Mouse (Mus musculus) forebrain, embryonic 16.5 days (tissue): Measurements from ENCODE around the gene Bri3. TPM values are rescaled to one million over a fixed set of nuclear protein-coding genes. Genes with fewer than 3 reads are reported as not detected.

Experiments used
- ATAC-seq: fragments of 200-750 bp; cut with Nextera tagmentation; 2 replicates; pipeline ENCODE4 v1.8.0; 2017; ENCODE audit warnings: mild to moderate bottlenecking, moderate library complexity
- H3K27ac ChIP-seq: fragments of 300-500 bp; sonication (generic); 2 replicates; pipeline ENCODE4 v1.5.1; 2014; ENCODE audit warnings: low read length, control low read depth
- H3K27me3 ChIP-seq: fragments of 300-500 bp; sonication (generic); replicated peaks from 2 replicates; pipeline ENCODE4 v1.6.1; 2014; ENCODE audit warnings: low read length; ENCODE audit not compliant: control insufficient read depth, insufficient read depth
- H3K36me3 ChIP-seq: fragments of 300-500 bp; sonication (generic); 2 replicates; pipeline ENCODE4 v1.6.1; 2014; ENCODE audit not compliant: control insufficient read depth, insufficient read depth
- H3K4me1 ChIP-seq: fragments of 300-500 bp; sonication (generic); replicated peaks from 2 replicates; pipeline ENCODE4 v1.6.1; 2014; ENCODE audit warnings: low read length; ENCODE audit not compliant: control insufficient read depth, insufficient read depth
- H3K4me2 ChIP-seq: fragments of 300-500 bp; sonication (generic); 2 replicates; pipeline ENCODE4 v1.6.1; 2014; ENCODE audit warnings: mild to moderate bottlenecking, low read length, control low read depth
- H3K4me3 ChIP-seq: fragments of 300-500 bp; sonication (generic); replicated peaks from 2 replicates; pipeline ENCODE4 v1.5.1; 2014; ENCODE audit warnings: mild to moderate bottlenecking, low read length, control low read depth
- H3K9ac ChIP-seq: fragments of 300-500 bp; sonication (generic); replicated peaks from 2 replicates; pipeline ENCODE4 v1.6.1; 2014; ENCODE audit warnings: low read depth, low read length, control low read depth
- H3K9me3 ChIP-seq: fragments of 300-500 bp; sonication (generic); 2 replicates; pipeline ENCODE4 v1.6.1; 2016; ENCODE audit warnings: low read length; ENCODE audit not compliant: control insufficient read depth
- WGBS: fragments of 180-500 bp; shearing (Covaris S2); extraction: QIAGEN DNeasy Blood & Tissue Kit; methylation state at CpG from one replicate; pipeline ENCODE4 v1.1.7; 2014; 5-methylcytosine and 5-hydroxymethylcytosine counted together
- polyA plus RNA-seq: library from polyadenylated mRNA; unstranded; fragments of >200 nt; fragmentation: Nextera tagmentation; extraction: Ambion mirVana; gene quantifications from 2 replicates; pipeline ENCODE4 v1.2.1, GENCODE M21; 2015

Gene Bri3
- polyA plus RNA-seq, 1 experiment from 2014 or later: 98.0 TPM

DNA sequence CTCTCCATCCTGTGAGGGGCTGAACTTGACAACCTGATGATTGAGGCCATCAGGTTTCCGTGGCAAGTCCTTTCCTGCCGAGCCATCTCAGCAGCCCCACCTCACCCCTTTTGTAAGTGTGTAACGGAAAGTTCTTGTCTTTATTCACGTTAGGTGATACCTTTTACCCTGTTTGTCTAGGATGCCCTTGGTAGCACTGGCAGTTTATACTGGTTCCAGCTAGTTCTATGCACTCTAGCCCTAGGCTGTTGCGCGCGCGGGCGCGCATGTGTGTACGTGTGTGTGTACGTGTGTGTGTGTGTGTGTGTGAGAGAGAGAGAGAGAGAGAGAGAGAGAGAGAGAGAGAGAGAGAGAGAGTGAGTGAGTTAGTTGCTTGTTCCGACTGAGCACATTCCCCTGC, 19.3 kb downstream of the Bri3 start:
- no peaks in the 10 kb centered on the region for H3K27me3 ChIP-seq
- H3K9ac ChIP-seq: no peak overlapping the region
- no peaks in the 10 kb centered on the region for H3K9me3 ChIP-seq
- peaks cover 4% of the 10 kb centered on the region; the same call in 1 of the 2 replicates for H3K36me3 ChIP-seq
- 84% methylated on average over 13 of the region's 13 CpGs for WGBS
- H3K4me2 ChIP-seq: no peak overlapping the region
- H3K4me1 ChIP-seq: peaks cover 17% of the 10 kb centered on the region
- H3K4me3 ChIP-seq: no peak overlapping the region
- no peak for ATAC-seq
- no peak overlapping the region for H3K27ac ChIP-seq

DNA sequence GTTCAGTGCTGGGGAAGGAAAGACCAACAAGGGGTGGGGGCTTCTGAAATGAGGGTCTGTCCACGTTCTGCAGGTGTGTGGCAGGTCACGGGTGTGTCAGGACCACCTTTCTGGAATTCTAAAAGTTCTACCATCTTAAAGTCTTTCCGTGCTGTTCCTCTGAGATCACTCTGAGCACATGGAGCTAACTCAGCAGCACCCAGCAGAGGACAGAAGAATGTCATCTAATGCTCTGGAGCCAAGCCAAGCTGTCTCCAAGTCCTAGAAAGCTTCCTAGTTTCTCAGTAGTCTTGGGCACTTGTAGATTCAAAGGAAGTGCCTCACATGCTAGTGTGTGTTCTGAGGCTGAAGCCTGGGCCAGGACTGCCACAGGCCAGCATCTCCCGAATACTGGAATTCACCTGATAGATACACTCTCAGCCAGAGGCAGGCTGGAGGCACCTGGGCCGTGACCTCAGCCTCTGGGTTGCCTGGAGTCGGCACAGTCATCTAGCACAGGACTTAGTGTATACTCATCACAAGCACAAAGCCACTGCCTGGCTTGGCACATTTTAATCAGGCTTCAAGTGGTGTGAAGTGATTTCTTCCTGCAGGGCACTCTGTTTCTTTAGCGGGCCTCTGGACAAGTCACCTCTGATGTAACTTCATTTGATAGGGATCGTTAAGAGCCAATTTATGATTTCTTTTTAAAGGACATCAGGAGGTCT, 23.5 kb downstream of the Bri3 start:
- H3K27me3 ChIP-seq: no peaks in the 10 kb centered on the region
- H3K27ac ChIP-seq: no peak overlapping the region
- WGBS: 66% methylated on average over 8 of the region's 8 CpGs
- H3K4me1 ChIP-seq: 0 out of 2 replicates have a peak, but pooled peaks cover 2% of the 10 kb centered on the region
- no peak overlapping the region for H3K9ac ChIP-seq
- no peak overlapping the region for H3K4me3 ChIP-seq
- no peak overlapping the region for H3K4me2 ChIP-seq
- peaks cover 4% of the 10 kb centered on the region; the same call in 1 of the 2 replicates for H3K36me3 ChIP-seq
- no peak for ATAC-seq
- no peaks in the 10 kb centered on the region for H3K9me3 ChIP-seq

DNA sequence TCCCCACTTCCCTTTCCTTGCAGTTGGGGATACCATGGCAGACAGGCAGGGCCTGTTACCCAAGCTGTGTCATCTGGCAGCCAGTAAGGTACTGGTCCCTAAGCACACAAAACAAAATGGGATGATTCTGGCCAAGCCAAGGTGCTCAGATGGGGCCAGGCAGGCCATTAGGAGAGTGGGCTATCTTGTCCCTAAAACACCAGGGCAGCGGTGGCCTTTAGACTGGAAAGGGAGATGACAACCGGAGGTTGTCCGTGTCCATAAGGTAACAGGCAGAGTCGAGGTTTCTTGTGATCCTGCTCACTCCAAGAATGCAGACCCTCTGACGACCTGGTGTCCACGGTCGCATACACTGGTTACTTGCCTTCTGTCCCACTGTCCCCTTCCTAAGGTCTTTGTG, 25.7 kb downstream of the Bri3 start:
- ATAC-seq: no peak

DNA sequence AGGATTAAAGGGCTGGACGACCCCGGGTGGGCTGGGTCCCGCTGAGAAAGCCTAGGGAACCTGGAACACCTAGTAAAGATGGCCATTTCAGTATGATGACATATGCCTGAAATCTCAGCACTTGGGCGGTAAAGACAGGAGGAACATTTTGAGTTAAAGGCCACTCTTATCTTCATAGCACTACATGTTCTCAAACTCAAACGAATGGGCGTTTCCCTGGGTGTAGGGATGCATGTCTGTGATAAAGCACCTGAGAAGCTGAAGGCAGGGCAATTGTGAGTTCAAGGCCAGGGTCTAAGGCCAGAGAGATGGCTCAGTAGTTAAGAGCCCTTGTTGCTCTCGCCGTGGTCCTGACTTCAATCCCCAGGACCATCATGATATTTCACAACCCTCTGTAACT, 26.2 kb downstream of the Bri3 start:
- Histone ChIP-seq H3K4me3 (no peak overlapping the region), H3K4me2 (no peak overlapping the region), H3K9ac (no peak overlapping the region), H3K36me3 (no peaks in the 10 kb centered on the region; the same call in 1 of the 2 replicates), H3K4me1 (no peaks in the 10 kb centered on the region), H3K9me3 (no peaks in the 10 kb centered on the region), H3K27ac (no peak overlapping the region), H3K27me3 (no peaks in the 10 kb centered on the region)
- 95% methylated on average over 8 of the region's 8 CpGs for WGBS
- no peak for ATAC-seq

More for the DNA sequence above, 25.7 kb downstream of the Bri3 start:
- no peak overlapping the region for H3K9ac ChIP-seq
- no peaks in the 10 kb centered on the region for H3K9me3 ChIP-seq
- H3K27ac ChIP-seq: no peak overlapping the region
- H3K27me3 ChIP-seq: no peaks in the 10 kb centered on the region
- no peak overlapping the region for H3K4me2 ChIP-seq
- H3K4me1 ChIP-seq: no peaks in the 10 kb centered on the region
- H3K36me3 ChIP-seq: no peaks in the 10 kb centered on the region; the same call in 1 of the 2 replicates
- 89% methylated on average over 7 of the region's 7 CpGs for WGBS
- H3K4me3 ChIP-seq: no peak overlapping the region

DNA sequence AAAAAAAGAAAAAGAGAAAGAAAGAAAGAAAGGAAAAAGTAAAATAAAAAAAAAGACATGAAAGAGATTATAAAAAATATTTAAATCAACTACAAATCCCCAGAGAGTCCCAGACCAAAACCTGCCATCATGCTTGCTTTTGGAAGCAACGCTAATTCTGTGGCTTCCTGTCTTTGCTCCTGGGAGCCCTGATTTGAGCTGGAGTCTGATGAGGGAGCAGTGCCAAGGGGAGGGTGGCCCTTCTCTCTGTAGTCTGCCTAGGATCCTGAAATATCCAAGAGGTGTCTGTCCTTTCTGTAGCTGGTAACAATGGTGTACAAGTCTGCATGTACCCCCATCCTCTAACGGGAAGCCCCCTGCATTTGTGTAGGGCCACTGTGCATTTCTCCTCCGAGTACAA, 26.9 kb downstream of the Bri3 start:
- no peaks in the 10 kb centered on the region for H3K9me3 ChIP-seq
- WGBS: 86% methylated on average over 3 of the region's 3 CpGs
- no peak overlapping the region for H3K27ac ChIP-seq
- no peaks in the 10 kb centered on the region; the same call in 1 of the 2 replicates for H3K36me3 ChIP-seq
- no peak overlapping the region for H3K4me3 ChIP-seq
- H3K27me3 ChIP-seq: no peaks in the 10 kb centered on the region
- no peak for ATAC-seq
- H3K4me1 ChIP-seq: no peaks in the 10 kb centered on the region
- H3K4me2 ChIP-seq: no peak overlapping the region
- no peak overlapping the region for H3K9ac ChIP-seq

DNA sequence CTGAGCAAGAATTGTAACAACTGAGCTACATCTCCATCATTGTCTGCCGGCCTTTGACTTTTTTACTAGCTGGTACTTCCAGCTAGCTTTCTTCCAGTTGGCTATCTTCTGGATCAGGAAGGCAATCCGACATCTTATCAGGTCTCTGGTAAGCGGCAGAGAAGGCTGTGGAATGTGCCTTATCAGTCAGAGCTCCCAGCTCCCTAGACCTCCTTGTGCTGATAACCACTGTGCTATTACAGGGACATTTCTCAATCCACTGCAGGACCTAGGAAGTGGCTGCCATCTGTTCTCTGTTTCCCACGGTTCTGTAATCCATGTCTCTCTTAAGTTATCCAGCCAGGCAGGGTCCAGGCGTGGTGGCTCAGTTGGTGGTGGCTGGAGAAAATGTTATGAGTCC, 27.5 kb downstream of the Bri3 start:
- 84% methylated on average over 5 of the region's 5 CpGs for WGBS
- H3K4me3 ChIP-seq: no peak overlapping the region
- H3K27me3 ChIP-seq: no peaks in the 10 kb centered on the region
- no peak for ATAC-seq
- H3K9ac ChIP-seq: no peak overlapping the region
- no peaks in the 10 kb centered on the region for H3K4me1 ChIP-seq
- no peaks in the 10 kb centered on the region for H3K36me3 ChIP-seq
- H3K4me2 ChIP-seq: no peak overlapping the region
- H3K27ac ChIP-seq: no peak overlapping the region
- H3K9me3 ChIP-seq: no peaks in the 10 kb centered on the region

DNA sequence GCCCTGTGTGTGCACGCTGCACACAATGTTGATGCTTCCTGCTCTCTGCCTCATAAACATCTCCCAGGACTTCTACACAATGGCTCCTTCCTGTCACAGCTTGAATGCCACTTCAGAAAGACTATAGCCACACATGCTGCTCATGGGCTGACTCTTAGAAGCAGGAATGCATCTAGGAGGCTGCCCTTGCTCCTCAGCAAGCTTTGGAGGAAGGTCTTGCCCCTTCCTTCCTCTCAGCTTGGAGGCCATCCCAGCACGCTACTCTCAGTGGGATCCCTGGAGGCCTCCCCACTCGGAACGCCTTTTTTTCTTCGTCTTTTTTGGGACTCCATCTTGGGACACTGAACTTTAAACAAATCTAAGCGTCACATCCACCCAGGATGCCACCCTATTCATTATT, 30.7 kb downstream of the Bri3 start:
- Histone ChIP-seq H3K4me1 (no peaks in the 10 kb centered on the region), H3K4me3 (no peak overlapping the region), H3K9ac (no peak overlapping the region), H3K9me3 (no peaks in the 10 kb centered on the region), H3K27ac (no peak overlapping the region), H3K36me3 (no peaks in the 10 kb centered on the region), H3K27me3 (no peaks in the 10 kb centered on the region), H3K4me2 (no peak overlapping the region)
- 46% methylated on average over 6 of the region's 6 CpGs for WGBS
- ATAC-seq: no peak

DNA sequence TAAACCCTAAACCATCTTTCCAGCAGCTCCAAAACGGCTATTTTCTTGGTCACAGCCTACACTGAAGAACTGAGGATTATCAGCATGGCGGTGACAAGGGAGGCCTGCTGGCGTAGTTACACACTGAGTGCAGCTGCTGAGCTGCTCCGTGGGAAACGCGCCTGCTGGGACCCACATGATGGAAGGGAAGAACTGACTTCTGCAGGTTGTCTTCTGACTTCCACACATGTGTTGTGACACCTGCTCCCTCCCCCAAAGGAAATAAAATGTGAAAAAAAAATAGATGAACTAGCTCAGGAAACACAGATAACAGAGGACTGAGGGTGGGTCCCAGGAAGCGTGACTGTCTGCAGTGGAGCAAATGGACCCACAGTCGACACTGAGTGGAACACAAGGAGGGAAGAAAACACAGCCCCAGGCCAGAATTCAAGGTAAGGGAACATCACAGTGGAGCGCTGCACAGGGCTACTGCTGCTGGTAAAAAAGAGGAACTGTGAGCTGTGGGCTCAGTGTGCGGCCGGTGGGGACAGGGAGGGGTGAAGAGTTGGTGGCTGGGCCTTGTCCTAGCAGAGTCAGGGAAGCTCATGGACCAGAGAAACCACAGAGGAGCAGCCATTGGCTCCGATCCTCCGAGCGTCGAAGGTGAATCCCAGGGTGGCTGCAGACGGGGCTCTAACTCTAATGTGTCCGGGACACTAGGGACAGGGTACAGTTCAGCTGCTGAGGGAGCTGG, 32.8 kb downstream of the Bri3 start:
- no peak for ATAC-seq
- WGBS: 91% methylated on average over 17 of the region's 17 CpGs
- Histone ChIP-seq H3K4me2 (no peak overlapping the region), H3K4me1 (no peaks in the 10 kb centered on the region), H3K36me3 (no peaks in the 10 kb centered on the region), H3K27ac (no peak overlapping the region), H3K27me3 (no peaks in the 10 kb centered on the region), H3K9ac (no peak overlapping the region), H3K4me3 (no peak overlapping the region), H3K9me3 (no peaks in the 10 kb centered on the region)

DNA sequence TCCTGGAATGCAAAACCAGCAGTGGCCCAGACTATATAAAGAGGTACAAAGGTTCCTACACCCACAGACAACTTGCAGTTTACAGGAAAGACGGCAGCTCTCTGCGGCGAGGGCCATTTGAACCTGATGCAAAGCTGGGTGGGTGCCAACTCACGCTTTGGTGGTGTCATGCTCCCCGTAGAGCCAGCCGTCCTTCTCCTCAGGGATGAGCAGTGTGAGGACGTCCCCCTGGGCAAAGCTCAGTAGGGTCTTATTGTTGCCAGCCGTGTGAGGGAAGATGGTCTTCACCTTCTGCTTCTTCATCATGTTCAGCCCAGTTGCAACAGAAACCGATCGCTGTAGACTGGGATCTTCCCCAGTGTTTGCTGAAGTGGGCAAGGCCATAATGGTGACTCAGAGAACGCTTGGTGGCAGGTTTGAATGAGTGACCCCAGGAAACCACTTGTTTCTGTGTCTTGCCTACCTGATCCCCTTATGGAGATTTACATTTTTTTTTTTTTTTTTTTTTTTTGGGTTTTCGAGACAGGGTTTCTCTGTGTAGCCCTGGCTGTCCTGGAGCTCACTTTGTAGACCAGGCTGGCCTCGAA, 34.2 kb downstream of the Bri3 start:
- WGBS: 80% methylated on average over 11 of the region's 13 CpGs
- no peak for ATAC-seq
- no peaks in the 10 kb centered on the region for H3K4me1 ChIP-seq
- no peak overlapping the region for H3K9ac ChIP-seq
- no peak overlapping the region for H3K4me3 ChIP-seq
- H3K27me3 ChIP-seq: no peaks in the 10 kb centered on the region
- no peak overlapping the region for H3K4me2 ChIP-seq
- no peak overlapping the region for H3K27ac ChIP-seq
- H3K9me3 ChIP-seq: no peaks in the 10 kb centered on the region
- H3K36me3 ChIP-seq: no peaks in the 10 kb centered on the region
